Mouse (Mus musculus): ENCODE data around the gene Abca12.

Gene Abca12

GRCm38 (mm10) chr1:71330349-71330748 lies 84.4 kb downstream of the Abca12 start:
- no peak for DNase-seq

GRCm38 (mm10) chr1:71312171-71312570 lies 102.5 kb downstream of the Abca12 start:
- DNase-seq = no peak

- DNase-seq = no peak
These were observed 104.1 kb downstream of the Abca12 start for GRCm38 (mm10) chr1:71310614-71311013.

GRCm38 (mm10) chr1:71307362-71307761 lies 107.3 kb downstream of the Abca12 start:
- no peak for DNase-seq

- no peak for DNase-seq
These were observed 108.5 kb downstream of the Abca12 start for GRCm38 (mm10) chr1:71306196-71306595.

- DNase-seq = no peak
These were observed 110.1 kb downstream of the Abca12 start for GRCm38 (mm10) chr1:71304588-71304987.

DNA sequence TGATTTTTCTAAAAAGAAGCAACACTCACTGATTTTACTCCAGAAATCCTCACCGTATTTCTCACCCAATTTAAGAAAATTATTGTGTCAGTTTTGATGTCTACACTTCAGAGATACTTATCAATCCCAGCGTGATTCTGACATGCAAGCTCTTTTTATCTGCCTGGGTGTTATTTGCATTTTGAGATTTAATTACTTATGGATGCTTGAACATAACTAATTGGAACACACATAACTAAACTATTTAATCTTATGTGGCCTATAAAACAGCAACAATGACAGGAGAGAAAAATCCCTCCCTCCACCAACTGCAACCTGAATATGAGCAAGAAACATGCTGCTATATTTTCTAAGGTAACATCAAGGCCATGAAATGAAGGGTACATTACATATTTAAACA lies 117.7 kb downstream of the Abca12 start:
- no peak for DNase-seq

GRCm38 (mm10) chr1:71296585-71296984 lies 118.1 kb downstream of the Abca12 start:
- no peak for DNase-seq

GRCm38 (mm10) chr1:71291917-71292316 lies 122.8 kb downstream of the Abca12 start:
- DNase-seq = no peak

DNA sequence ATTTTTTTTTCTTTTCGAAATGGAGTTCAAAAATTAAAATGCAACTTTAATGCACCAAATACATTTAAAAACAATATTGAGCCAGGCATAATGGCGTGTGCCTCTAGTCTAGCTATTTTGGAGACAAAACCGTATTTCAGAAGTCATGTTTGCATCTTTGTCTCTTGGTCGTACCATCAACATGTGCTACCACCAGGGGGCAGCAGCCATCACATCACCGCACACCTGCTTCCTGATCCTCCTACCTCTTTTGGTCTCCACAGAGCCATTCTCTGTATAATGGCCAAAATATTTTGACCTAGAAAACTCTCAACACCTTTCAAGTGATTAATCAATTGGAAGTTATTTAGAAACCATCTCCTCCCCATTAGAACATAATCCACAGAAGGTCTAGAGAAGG lies 125.2 kb downstream of the Abca12 start:
- peak; percentile 49 to 65 for DNase-seq

DNA sequence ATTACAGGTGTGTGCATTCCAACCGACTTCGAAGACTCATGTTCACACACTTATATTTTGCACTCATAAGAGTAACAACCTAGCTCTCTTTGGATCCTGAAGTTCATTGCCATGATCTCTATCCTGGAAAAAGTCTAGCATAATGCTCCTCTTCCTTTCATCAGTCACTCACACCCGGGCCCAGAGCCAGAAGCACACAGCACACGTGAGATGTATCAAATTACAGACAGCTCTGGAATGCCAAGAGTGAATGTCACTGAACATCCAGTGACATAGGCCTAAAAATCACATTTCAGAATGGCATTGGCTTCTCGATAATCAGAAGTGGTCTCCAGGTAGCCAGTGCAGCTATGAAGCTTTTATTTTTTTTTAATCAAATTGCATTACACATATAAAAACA lies 137.8 kb downstream of the Abca12 start:
- no peak for DNase-seq

DNA sequence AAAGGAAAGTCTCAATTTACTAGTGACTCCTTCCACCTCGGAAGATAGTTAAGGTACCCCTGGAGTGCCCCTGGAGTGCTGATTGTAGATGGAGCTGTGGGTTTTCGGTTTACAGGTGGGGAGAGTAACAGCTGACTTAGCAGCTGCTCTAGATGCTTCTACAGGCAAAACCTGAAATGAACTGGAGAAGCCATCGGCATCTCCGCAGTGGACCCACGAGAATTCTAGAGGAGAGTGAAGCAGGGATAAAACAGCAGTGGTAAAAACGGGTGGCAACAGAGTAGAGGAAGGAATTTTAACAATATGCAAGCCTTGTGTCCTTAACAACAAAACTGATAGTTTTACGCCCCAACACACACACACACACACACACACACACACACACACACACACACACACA lies 142.2 kb downstream of the Abca12 start:
- DNase-seq = no peak

DNA sequence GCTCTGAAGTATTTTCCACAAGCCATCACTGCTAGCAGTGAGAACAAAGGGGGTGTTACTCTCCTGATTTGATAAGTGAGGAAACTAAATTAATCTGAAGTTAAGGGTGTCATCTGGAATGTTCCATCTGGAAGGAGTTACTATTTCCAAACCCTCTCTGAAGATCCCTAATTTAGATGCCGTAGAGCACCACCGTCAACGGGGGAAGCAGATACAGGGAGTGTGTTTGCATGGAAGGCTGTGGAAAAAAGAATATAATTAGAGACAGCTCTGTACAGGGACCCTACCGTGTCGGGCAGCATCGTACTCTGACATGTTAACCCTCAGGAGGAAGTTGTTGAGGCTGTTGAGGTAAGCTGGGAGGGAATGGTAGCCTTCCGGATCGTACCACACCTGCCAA lies 142.6 kb downstream of the Abca12 start:
- DNase-seq = no peak

DNA sequence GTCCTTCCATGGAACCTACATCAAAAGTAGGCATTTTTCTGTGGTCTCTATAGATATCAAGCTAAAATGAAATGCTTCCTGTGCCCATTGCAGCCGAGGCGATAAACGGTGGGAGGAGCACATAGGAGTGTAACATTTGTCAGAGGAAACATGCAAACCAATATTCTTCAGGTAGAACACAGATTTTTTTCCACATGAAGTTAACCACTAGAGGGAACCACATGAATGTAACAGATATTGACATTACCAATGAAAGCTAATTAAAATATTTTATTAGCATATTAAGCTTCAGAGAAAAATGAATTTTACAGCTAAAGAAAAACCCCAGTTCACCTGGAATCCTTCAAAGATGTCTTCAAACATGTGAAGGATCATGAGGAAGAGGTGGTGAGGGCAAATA lies 144.6 kb downstream of the Abca12 start:
- no peak for DNase-seq

GRCm38 (mm10) chr1:71266630-71267029 lies 148.1 kb downstream of the Abca12 start:
- no peak for DNase-seq

DNA sequence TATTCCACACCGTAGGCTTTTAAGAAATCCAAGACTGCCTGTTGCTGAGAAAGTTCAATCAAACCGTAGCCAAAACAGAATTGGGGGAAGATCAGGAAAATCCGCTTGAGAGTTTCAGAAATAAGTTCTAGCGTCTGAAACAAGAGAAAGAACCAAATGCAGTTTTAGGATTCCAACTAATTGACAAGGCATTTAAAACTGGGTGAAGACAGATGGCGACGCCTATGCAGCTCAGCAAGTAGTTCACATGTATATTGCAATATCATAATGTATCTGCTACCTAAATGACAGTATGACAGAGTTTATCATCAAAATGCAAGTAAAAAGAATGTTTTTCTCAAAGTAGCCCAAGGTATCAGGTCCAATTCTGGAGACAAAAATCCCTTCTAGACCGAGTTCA lies 151.2 kb downstream of the Abca12 start:
- DNase-seq = no peak

- no peak for DNase-seq
These were observed 170.1 kb downstream of the Abca12 start for GRCm38 (mm10) chr1:71244647-71245046.

DNA sequence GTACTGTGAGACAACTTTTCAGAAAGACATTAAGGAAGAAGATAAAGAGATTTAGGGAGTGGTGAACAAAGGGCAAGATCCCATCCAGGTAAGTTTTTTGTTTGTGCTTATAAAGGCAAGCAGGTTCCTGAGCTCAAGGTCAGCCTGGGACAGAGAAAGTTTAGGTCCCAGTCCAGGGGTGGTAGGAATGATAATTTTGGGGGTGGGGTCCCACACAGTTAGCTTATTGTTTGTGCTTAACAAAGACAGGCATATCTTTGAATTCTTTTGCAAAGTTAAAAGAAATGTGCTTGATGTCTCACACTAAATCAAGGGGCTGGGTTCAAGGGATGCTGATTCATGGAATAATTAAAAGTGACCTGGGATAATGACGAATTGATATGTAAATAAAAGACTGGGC lies 173.3 kb downstream of the Abca12 start:
- DNase-seq = no peak

- DNase-seq = no peak
These were observed 175.1 kb downstream of the Abca12 start for GRCm38 (mm10) chr1:71239586-71239985.

DNA sequence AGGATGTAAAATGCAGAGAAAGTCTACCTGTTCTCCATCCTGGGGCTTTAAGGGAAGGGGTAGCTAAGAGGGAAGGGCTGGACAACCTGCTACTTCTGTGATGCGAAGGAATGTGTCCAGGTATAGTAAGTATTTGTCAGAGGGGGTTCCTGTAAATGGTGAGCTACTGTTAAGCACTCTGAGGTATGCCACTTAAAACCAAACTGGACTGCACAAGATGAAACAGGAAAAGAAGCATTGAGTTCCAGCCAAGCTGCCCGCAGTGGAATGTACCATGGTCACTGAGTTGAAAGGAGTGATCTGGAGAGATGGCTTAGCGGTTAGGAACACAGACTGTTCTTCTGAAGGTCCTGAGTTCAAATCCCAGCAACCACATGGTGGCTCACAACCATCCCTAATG lies 179.4 kb downstream of the Abca12 start:
- peak; percentile 16 to 52 for DNase-seq

DNA sequence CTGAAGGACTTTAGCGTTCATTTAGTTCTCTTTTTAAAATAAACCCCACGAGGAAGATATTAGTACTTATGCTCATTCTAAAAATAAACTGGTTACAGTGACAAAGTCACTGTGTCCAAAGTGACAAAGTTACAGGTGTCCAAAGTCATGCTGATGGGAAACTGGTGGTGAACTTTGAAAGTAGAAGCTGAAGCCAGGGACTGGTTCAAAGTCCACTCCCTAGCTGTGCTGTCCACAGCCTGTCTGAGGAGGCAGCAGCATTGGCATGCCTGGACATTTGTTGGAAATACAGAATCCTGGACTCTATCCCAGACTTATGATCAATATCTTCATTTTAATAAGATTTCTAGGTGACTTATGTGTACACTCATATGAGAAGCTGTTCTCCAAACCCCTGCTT lies 183.5 kb downstream of the Abca12 start:
- DNase-seq = no peak

- DNase-seq = no peak
These were observed 211.1 kb downstream of the Abca12 start for GRCm38 (mm10) chr1:71203581-71203980.

- no peak for DNase-seq
These were observed 218.5 kb downstream of the Abca12 start for GRCm38 (mm10) chr1:71196191-71196590.

- DNase-seq = no peak
These were observed 219.4 kb downstream of the Abca12 start for GRCm38 (mm10) chr1:71195333-71195732.

- no peak for DNase-seq
These were observed 220.8 kb downstream of the Abca12 start for GRCm38 (mm10) chr1:71193931-71194330.
